Mouse (Mus musculus) midbrain, postnatal 0 days (tissue): ENCODE data around the gene Tmem150b. TPM values are rescaled to one million over a fixed set of nuclear protein-coding genes. Genes with fewer than 3 reads are reported as not detected.
A peak's percentile ranks its signal among the peaks of the same experiment; 100 is the strongest.

ENCODE experiments used
- ATAC-seq: fragments of 200-750 bp; cut with Nextera tagmentation; 2 replicates; pipeline ENCODE4 v1.8.0; 2017; ENCODE audit warnings: moderate number of reproducible peaks, mild to moderate bottlenecking, moderate TSS enrichment, moderate library complexity; ENCODE audit not compliant: low FRiP score
- DNase-seq: peaks from one replicate; pipeline ENCODE4 v3.0.0-alpha.2; 2015; ENCODE audit warnings: low spot score
- H3K27ac ChIP-seq: fragments of 300-500 bp; sonication (generic); 2 replicates; pipeline ENCODE4 v1.5.1; 2014; ENCODE audit warnings: low read depth, mild to moderate bottlenecking, low read length, mixed read lengths
- H3K27me3 ChIP-seq: fragments of 300-500 bp; sonication (generic); 2 replicates; pipeline ENCODE4 v1.6.1; 2014; ENCODE audit warnings: low read length, control low read depth, mixed read lengths; ENCODE audit not compliant: insufficient read depth
- H3K36me3 ChIP-seq: fragments of 300-500 bp; sonication (generic); 2 replicates; pipeline ENCODE4 v1.6.1; 2014; ENCODE audit warnings: low read length, control low read depth, mixed read lengths; ENCODE audit not compliant: insufficient read depth
- H3K4me1 ChIP-seq: fragments of 300-500 bp; sonication (generic); 2 replicates; pipeline ENCODE4 v1.6.1; 2014; ENCODE audit warnings: mild to moderate bottlenecking, control low read depth, antibody characterized with exemption, low read length, mixed read lengths; ENCODE audit not compliant: insufficient read depth
- H3K4me2 ChIP-seq: fragments of 300-500 bp; sonication (generic); 2 replicates; pipeline ENCODE4 v1.6.1; 2014; ENCODE audit warnings: low read depth, mild to moderate bottlenecking, low read length, mixed read lengths; ENCODE audit not compliant: poor library complexity, severe bottlenecking
- H3K4me3 ChIP-seq: fragments of 300-500 bp; sonication (generic); 2 replicates; pipeline ENCODE4 v1.5.1; 2014; ENCODE audit warnings: low read depth, mild to moderate bottlenecking, low read length, moderate library complexity
- H3K9ac ChIP-seq: fragments of 300-500 bp; sonication (generic); replicated peaks from 2 replicates; pipeline ENCODE4 v1.6.1; 2014; ENCODE audit warnings: mild to moderate bottlenecking, low read length, moderate library complexity, mixed read lengths; ENCODE audit not compliant: poor library complexity, severe bottlenecking
- H3K9me3 ChIP-seq: fragments of 300-500 bp; sonication (generic); 2 replicates; pipeline ENCODE4 v1.6.1; 2016; ENCODE audit warnings: low read length, control low read depth
- CTCF ChIP-seq: IDR thresholded peaks from 2 replicates; pipeline ENCODE4 v1.5.1; 2016; ENCODE audit warnings: antibody characterized with exemption, mild to moderate bottlenecking
- WGBS: fragments of 180-500 bp; shearing (Covaris S2); extraction: QIAGEN DNeasy Blood & Tissue Kit; methylation state at CpG from one replicate; pipeline ENCODE4 v1.1.7; 2014; 5-methylcytosine and 5-hydroxymethylcytosine counted together
- polyA plus RNA-seq: library from polyadenylated mRNA; unstranded; fragments of >200 nt; fragmentation: Nextera tagmentation; extraction: Ambion mirVana; gene quantifications from 2 replicates; pipeline ENCODE4 v1.2.1, GENCODE M21; 2015
- total RNA-seq: library from RNA; depleted of rRNA; stranded (reverse); fragments of >200 nt; gene quantifications from 2 replicates; pipeline ENCODE4 v1.2.3, GENCODE M21; 2014; rRNA removed

The Tmem150b gene
- total RNA-seq (not detected in 2 replicates), polyA plus RNA-seq (0.23 TPM in 1 of 2 replicates, not detected in the other)

GRCm38 (mm10) chr7:4725169-4725568 is at the start of gene Tmem150b:
Gene Tmem150b (minus strand): TSS chr7:4725249.
- no peaks in the 10 kb centered on the region for H3K27me3 ChIP-seq
- H3K4me2 ChIP-seq = no peak within 1 kb of the TSS
- H3K4me1 ChIP-seq = peaks cover 3% of the 10 kb centered on the region; the same call in 1 of the 2 replicates
- no peak within 1 kb of the TSS for H3K4me3 ChIP-seq
- no peak for DNase-seq
- WGBS = 87% methylated on average over 7 of the region's 7 CpGs
- no peak for ATAC-seq
- no peak within 1 kb of the TSS for H3K9ac ChIP-seq
- H3K9me3 ChIP-seq = no peaks in the 10 kb centered on the region
- no peak within 1 kb of the TSS for H3K27ac ChIP-seq
- no peaks in the 10 kb centered on the region for H3K36me3 ChIP-seq
- TF ChIP-seq CTCF = no peak

- Histone ChIP-seq H3K27me3 (peaks cover 9% of the 10 kb centered on the region; the same call in 1 of the 2 replicates), H3K27ac (no peak within 1 kb of the TSS), H3K4me2 (no peak within 1 kb of the TSS), H3K4me3 (no peak within 1 kb of the TSS), H3K9me3 (no peaks in the 10 kb centered on the region), H3K9ac (no peak within 1 kb of the TSS), H3K36me3 (no peaks in the 10 kb centered on the region), H3K4me1 (no peaks in the 10 kb centered on the region)
- TF ChIP-seq CTCF = no peak
- WGBS = 73% methylated on average over 4 of the region's 5 CpGs
- ATAC-seq (no peak), DNase-seq (no peak)
Measured at GRCm38 (mm10) chr7:4771202-4771601, 46.2 kb upstream of the Tmem150b start, which contains the start of gene Fam71e2. Gene Fam71e2 (minus strand): TSS chr7:4771302.

GRCm38 (mm10) chr7:4764946-4765710 is 40.1 kb upstream of the Tmem150b start:
- H3K36me3 ChIP-seq = no peaks in the 10 kb centered on the region
- DNase-seq = no peak
- TF ChIP-seq CTCF = no peak

GRCm38 (mm10) chr7:4759670-4760069 is 34.6 kb upstream of the Tmem150b start:
- Histone ChIP-seq H3K9ac (no peak overlapping the region), H3K27me3 (no peaks in the 10 kb centered on the region), H3K4me1 (no peaks in the 10 kb centered on the region), H3K4me2 (no peak overlapping the region), H3K27ac (no peak overlapping the region), H3K4me3 (no peak overlapping the region), H3K9me3 (no peaks in the 10 kb centered on the region), H3K36me3 (no peaks in the 10 kb centered on the region)
- no peak for ATAC-seq
- DNase-seq = no peak
- 60% methylated on average over 1 of the region's 1 CpGs for WGBS
- no peak for TF ChIP-seq CTCF

More at GRCm38 (mm10) chr7:4764946-4765710, 40.1 kb upstream of the Tmem150b start:
- no peak overlapping the region for H3K9ac ChIP-seq
- no peak overlapping the region for H3K4me2 ChIP-seq
- no peaks in the 10 kb centered on the region for H3K27me3 ChIP-seq
- no peak for ATAC-seq
- no peak overlapping the region for H3K4me3 ChIP-seq
- no peaks in the 10 kb centered on the region for H3K9me3 ChIP-seq
- no peak overlapping the region for H3K27ac ChIP-seq
- WGBS = 21% methylated on average over 4 of the region's 4 CpGs
- H3K4me1 ChIP-seq = no peaks in the 10 kb centered on the region

- no peaks in the 10 kb centered on the region for H3K27me3 ChIP-seq
- no peaks in the 10 kb centered on the region for H3K36me3 ChIP-seq
- TF ChIP-seq CTCF = 0 out of 2 replicates have a peak, but pooled peaks have one; percentile 18
- H3K27ac ChIP-seq = peak within 1 kb of the TSS; percentile 43
- 2% methylated on average over 24 of the region's 24 CpGs for WGBS
- no peaks in the 10 kb centered on the region for H3K9me3 ChIP-seq
- ATAC-seq = peak; percentile 89
- no peaks in the 10 kb centered on the region for H3K4me1 ChIP-seq
- H3K9ac ChIP-seq = peak within 1 kb of the TSS; percentile 59
- peak; percentile 94 for DNase-seq
- H3K4me2 ChIP-seq = peak within 1 kb of the TSS; percentile 65
- H3K4me3 ChIP-seq = peak within 1 kb of the TSS; percentile 43
Measured at GRCm38 (mm10) chr7:4752821-4753570, 27.9 kb upstream of the Tmem150b start, which contains the start of gene Cox6b2. Gene Cox6b2 (minus strand): TSS chr7:4753094.
